Mouse (Mus musculus): Measurements from ENCODE around the gene Zfp989. TPM values are rescaled to one million over a fixed set of nuclear protein-coding genes. Genes with fewer than 3 reads are reported as not detected.
"Not testable (repeated sequence)": the region's sequence is repeated elsewhere in the genome, so short reads cannot be mapped to it uniquely, and the experiment has no call there.

Zfp989 gene
- polyA plus RNA-seq, 1 experiment from 2014 or later, result not detected

- H3K27ac ChIP-seq (replicated peaks in 1 of 2; ENCODE audit: control insufficient read depth in 1 of 2, insufficient read depth in 1 of 2, low read depth in 2 of 2, low read length in 2 of 2); H3K4me2 ChIP-seq (ENCODE audit: low read length); H3K9ac ChIP-seq (ENCODE audit: low read length); H3K4me1 ChIP-seq (ENCODE audit: control insufficient read depth in 2 of 2, insufficient read depth in 2 of 2, low read length in 2 of 2); H3K4me3 ChIP-seq (ENCODE audit: control insufficient read depth in 1 of 2, insufficient read depth in 1 of 2, low read depth in 1 of 2, low read length in 2 of 2); H3K27me3 ChIP-seq (ENCODE audit: control insufficient read depth, insufficient read depth, low read length); H3K36me3 ChIP-seq (ENCODE audit: control insufficient read depth, insufficient read depth, low read length); ATAC-seq (ENCODE audit: insufficient number of reproducible peaks, insufficient read depth, low FRiP score, low read depth); H3K9me3 ChIP-seq (ENCODE audit: control insufficient read depth, low read length): not testable (repeated sequence)
- 73% methylated on average over 1 of the region's 2 CpGs for WGBS
Measured at GRCm38 (mm10) chr4:147031308-147032036, 59.7 kb downstream of the Zfp989 start.

Other genes with a start within 250 kb of the Zfp989 start
- not detected in 2 replicates for gene Gm21411, start 62.4 kb upstream of the Zfp989 start, polyA plus RNA-seq (2014; fragmentation: Nextera tagmentation; extraction: Ambion mirVana)
- not detected in 2 replicates for gene Rex2, start 49.9 kb downstream of the Zfp989 start, polyA plus RNA-seq (2014; fragmentation: Nextera tagmentation; extraction: Ambion mirVana)
- gene Zfp991, start 160.1 kb downstream of the Zfp989 start, polyA plus RNA-seq (2014; fragmentation: Nextera tagmentation; extraction: Ambion mirVana), result 5.3 and 8.5 TPM in 2 replicates

All from heart, embryonic 14.5 days (tissue).